Mouse (Mus musculus): ENCODE measurements around the gene Lrriq1.

Lrriq1 gene

GRCm38 (mm10) chr10:103235707-103236459, at the start of gene Lrriq1:
Lrriq1 (minus strand) TSS chr10:103236322.
- peak; percentile 43 for DNase-seq (ENCODE audit: low read depth, low spot score)

DNA sequence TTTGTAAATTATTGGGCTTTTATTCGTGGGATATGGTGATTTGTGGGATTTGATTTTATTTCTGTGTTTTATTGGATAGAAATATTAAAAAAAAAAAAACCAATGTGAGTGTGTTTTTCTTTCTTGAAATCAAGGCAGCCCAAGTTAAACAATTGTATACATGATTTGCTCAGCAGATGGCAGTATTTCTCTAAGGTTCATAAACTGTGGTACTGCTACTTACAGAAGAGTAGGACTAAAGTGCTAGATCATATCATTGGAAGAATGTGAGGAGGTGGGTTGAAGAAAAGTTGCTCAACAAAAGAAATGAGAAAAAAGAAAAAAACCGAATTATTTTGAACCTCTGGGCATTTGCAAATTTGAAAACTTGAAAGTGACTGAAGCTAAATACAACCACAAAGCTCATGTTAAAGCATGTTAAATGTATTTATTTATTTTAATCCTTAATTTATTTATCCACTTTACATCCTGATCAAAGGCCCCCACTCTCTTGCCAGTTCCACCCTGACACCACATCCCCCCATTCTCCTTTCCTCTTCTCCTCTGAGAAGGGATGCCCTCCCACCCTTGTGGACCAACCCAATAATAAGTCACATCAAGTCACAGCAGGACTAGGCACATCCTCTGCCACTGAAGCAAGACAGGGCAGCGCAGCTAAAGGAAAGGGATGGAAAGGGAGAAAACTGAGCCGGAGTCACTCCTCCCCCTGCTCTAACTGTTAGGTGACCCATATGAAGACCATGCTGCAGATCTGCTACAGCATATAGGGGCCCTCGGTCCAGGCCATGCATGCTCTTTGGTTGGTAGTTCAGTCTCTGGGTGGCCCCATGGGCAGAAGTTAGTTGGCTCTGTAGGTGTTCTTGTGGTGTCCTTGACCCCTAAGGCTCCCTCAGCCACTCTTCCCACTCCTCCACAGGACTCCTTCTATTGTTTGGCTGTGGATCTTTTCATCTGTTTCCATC, 18.0 kb upstream of the Lrriq1 start:
- no peak for DNase-seq (ENCODE audit: low read depth, low spot score)

GRCm38 (mm10) chr10:103236460-103236772, 294 bp upstream of the Lrriq1 start:
- no peak for DNase-seq (ENCODE audit: low read depth, low spot score)

DNA sequence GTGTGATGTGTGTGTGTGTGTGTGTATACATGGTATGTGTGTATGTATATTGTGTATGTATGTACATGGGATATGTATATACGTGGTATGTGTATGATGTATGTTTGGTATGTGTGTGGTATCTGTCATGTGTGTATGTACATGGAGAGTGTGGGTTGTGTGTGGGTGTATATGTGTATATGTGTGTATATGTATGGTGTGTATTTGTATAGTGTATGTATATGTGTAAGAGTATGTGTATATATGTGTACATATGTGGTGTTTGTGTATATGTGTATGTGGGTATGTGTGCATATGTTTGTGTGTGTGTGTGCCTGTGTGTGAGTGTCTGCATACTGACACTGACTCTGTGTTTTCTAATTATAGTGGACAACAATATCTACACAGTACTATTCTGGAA, 9.5 kb downstream of the Lrriq1 start:
- DNase-seq (ENCODE audit: low read depth, low spot score), result no peak

DNA sequence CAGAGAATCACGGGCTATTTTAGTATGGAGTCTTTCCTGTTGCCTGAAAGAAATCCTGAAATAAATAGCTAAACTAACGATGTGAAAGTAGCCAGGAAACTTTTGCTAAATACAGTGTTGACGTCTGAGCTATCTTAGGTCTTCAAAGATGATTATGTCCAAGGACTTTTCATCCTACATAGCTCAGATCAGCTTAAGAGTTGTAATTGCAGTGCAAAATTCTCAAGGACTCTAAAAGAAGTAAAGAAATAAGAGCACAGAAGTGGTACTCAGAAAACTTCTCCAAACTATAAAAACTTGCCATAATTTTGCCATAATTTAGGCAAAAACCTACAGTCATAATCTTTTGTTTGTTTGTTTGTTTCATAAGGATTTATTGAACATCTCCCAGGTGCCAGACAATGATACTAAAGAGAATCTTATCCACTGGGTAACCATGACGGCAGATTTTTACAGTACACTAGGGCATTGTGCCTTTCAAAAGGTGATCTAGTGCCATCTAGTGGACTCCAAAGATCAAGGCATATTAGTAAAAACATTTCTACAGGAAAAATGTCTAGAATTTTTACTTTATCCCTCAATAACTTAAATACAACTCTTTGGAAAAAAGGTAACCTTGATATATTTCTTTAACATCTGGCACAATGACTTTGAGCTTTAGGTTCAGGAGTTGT, 41.3 kb downstream of the Lrriq1 start:
- DNase-seq (ENCODE audit: low read depth, low spot score), result no peak

- DNase-seq (ENCODE audit: low read depth, low spot score), result no peak
These were observed 90.2 kb downstream of the Lrriq1 start for GRCm38 (mm10) chr10:103145769-103146379.

- DNase-seq (ENCODE audit: low read depth, low spot score), result no peak
These were observed 91.0 kb downstream of the Lrriq1 start for GRCm38 (mm10) chr10:103144927-103145768.

DNA sequence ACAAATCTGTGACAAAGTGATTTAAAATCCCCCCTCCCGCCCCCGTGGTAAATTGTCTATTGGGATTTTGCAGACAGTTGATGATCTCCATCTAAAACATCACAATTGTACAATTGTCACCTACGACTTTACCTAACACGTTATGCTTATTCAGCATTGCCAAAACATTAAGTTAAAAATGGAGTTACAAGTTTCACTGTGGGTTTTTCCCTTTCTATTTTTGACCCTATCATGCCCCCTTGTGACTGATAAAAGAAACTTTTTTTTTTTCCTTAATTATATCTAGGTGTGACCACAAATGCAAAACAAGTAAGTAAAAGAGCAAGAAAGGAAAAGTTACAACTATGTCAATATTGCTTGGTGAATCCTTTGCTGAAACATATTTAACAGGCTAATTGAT, 93.6 kb downstream of the Lrriq1 start:
- DNase-seq (ENCODE audit: low read depth, low spot score), result no peak

- DNase-seq (ENCODE audit: low read depth, low spot score), result no peak
These were observed 94.6 kb downstream of the Lrriq1 start for GRCm38 (mm10) chr10:103141532-103141931.

DNA sequence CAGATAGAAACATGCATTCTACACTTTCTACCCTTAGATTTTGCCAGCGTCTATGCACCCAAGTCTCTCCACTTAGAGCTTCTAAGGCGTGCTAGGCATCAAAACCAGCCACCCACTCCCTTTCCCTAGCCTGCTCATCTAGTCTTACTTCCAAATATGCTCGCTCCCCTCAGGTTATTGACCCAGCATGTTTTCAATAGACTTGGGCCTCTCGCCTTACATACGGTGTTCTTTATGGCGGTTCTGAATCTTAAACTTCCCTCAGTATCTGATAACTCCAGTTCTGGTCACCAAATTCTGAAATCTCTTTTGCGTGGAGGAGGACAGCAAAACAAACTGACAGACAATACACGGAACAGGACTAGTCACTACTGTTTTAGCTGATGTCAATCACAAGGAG, 95.5 kb downstream of the Lrriq1 start:
- DNase-seq (ENCODE audit: low read depth, low spot score), result no peak

DNA sequence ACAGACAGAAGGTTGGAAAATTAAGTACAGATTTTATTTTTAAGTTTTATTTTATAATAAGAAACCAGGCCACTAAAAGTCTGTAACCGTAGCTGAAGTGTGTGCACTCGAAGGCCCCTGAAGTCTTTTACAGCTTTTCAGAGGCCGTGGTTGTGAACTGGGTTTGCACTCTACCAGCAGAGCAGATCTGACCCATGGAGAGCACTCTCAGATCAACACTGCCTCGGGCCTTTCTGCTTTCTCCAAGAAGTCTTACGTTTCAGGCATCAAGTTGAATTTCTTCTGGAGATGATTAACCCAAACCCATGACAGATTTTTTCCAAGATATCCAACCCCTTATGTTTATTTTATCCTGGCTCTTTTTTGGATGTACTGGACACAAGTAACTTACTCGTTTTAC, 121.5 kb downstream of the Lrriq1 start:
- DNase-seq (ENCODE audit: low read depth, low spot score), result no peak

DNA sequence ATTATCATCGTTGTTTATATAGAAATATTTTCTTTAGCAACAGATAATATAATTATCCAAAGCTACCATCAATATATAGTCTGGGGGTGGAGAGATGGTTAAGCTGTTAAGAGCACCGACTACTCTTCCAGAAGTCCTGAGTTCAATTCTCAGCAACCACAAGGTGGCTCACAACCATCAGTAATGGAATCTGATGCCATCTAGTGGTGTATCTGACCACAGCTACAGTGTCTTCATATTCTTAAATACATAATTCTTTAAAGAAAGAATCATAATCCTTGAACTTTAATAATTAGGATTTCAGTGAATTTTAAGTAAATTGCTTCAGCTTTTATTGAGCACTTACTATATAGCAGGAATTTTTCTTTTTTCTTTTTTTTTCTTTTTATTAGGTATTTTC, 128.0 kb downstream of the Lrriq1 start:
- no peak for DNase-seq (ENCODE audit: low read depth, low spot score)

- DNase-seq (ENCODE audit: low read depth, low spot score), result no peak
These were observed 150.0 kb downstream of the Lrriq1 start for GRCm38 (mm10) chr10:103086101-103086500.

- no peak for DNase-seq (ENCODE audit: low read depth, low spot score)
These were observed 186.5 kb downstream of the Lrriq1 start for GRCm38 (mm10) chr10:103049593-103049992.

- no peak for DNase-seq (ENCODE audit: low read depth, low spot score)
These were observed 189.5 kb downstream of the Lrriq1 start for GRCm38 (mm10) chr10:103046623-103047022.

DNA sequence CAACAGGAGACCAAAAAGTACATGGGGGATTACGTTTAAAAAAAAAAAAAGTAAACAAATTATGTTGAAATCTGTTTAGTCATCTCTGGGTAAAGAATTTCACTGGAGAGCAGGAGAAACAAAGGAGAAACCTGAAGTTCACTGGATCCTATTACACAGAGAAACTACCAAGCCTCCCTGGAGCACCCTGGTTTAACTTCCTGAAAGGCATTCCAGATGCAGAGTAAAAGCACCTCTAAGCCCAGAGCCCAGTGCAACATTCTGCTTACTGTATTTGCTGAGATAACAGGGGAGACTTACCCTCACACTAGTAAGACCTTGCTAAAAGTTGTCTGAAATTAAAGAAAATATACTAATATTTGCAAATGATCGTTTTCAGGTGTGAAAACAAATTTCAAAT, 191.1 kb downstream of the Lrriq1 start:
- DNase-seq (ENCODE audit: low read depth, low spot score), result no peak

DNA sequence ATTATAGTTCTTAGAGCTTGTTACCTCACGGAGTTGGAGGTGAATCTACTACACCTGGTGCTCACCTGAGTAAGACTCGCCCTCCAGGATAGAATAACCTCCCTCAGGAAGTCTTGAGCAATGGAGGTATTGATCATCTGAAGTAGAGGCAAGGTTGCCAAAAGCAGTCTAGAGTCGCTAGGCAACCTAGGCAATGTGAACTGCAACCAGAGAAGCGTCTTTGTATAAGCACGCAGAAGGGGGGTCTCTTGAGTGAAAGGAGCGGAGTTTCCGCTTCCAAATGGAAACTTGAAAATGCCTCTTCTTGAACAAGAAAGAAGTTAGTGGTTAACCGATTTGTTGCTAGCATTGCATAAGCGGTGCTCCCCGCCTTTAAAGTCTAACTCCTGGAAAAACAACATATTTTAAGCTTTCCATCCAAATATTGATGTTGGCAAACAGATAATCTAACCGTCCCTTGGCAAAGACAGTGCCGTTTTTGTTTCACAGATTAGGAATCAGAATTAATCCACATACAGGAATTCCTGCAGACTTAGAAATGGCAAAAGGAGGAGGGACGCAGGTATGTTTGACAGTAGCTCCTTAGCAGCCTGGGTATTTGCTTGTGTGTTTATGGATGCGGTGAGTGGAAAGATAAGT, 201.0 kb downstream of the Lrriq1 start:
- no peak for DNase-seq (ENCODE audit: low read depth, low spot score)

GRCm38 (mm10) chr10:103030931-103031330, 205.2 kb downstream of the Lrriq1 start:
- DNase-seq (ENCODE audit: low read depth, low spot score), result no peak

DNA sequence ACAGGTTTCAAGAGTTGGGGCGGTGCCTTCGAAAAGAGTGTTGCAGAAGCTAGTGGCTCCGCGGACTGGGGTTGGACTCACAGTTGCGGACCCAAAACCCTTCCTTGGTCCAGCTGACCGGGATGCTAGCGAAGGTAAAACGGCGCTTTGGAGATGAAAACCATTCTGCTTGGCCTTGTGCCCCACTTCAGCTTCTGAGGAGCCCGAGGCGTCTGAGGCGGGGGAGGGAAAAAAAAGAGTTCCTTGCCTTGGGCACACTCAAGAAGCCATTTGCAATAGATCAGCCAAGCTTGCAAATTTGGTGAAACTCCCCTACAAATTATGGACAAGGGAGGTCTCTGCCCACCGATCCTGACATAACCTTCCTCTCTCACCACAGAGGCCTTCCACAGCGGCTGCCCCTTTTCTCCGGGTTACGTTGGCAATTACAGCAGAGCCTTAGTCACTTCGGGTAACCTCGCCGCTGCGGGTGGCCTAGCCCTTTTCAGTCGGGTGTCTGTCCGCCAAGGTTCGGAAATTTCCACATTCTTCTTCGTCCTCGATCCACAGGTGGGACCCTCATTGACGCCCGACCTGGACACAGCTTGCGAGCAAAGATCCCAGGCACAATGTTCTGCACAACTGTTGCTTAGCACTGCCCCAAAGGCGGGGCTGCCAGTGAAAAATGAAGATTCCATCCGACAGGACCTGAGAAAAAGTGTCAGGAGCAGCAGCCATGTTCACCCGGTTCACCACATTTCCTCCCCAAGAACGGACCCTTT, 206.2 kb downstream of the Lrriq1 start, which contains the start of gene Alx1:
Gene Alx1, minus strand, starts transcription at position 486 of the 761 bp plus-strand sequence.
- DNase-seq (ENCODE audit: low read depth, low spot score), result no peak

All from WW6 (cell line).